8 mouse cellular contexts compared by ENCODE assay signal in the genomic region with DNA sequence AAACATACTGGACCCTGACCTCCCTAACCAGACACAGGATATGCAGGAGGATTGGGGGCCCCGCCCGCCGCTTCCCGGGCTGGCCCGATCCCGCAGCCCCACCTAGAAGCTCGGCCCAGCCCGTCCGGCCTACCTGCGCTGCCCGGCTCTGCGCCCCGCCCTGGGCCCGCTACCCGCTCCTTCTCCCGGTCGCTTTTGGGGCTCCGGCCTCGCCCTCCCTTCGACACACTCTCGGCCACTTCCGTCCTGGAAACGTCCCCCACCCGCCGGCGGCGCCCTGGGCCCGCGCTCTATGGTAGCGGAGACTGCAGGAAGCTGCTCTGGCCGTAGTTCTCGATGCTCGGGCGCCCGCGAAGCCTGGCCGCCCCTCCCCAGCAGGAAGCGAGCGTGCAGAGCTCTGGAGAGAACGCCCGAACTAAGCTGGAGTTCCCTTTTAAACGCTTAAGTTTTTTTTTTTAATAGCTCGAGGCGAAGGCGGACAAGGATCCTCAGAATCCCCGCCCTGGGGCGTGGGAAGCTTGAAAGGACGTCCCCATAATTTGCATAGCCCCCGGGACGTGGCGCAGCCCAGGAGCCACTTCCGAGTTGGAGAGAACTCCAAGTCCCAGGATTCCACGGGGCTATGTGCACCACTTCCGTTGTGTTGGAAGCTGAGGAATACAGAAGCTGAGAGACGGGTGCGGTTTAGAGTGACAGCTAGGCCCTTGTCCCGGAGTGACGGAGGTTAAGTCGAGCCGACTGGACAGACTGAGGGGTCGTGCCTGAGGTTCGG. TPM values are rescaled to one million over a fixed set of nuclear protein-coding genes. Genes with fewer than 3 reads are reported as not detected.
DNase-seq lines count a peak whose midpoint lies in the region; ATAC-seq and TF ChIP-seq lines count a peak whose summit lies in the region.

A gene (plus strand): TSS at position 336 of the 772 bp plus-strand sequence.
A gene (minus strand): TSS at position 695 of the 772 bp plus-strand sequence.

- peak within 1 kb of the TSS; percentile 81 for H3K9ac ChIP-seq in ES-E14 (ENCODE audit: insufficient read depth, low read depth, low read length, poor library complexity, severe bottlenecking)
- H3K9ac ChIP-seq in forebrain, embryonic 15.5 days (replicated peaks) = peak within 1 kb of the TSS; percentile 95

- peaks cover 11% of the 10 kb centered on the region for H3K36me3 ChIP-seq in ES-E14 (ENCODE audit: control insufficient read depth, insufficient read depth, low read length, poor library complexity, severe bottlenecking)
- H3K36me3 ChIP-seq in forebrain, embryonic 15.5 days = peaks cover 26% of the 10 kb centered on the region

- no peaks in the 10 kb centered on the region for H3K27me3 ChIP-seq in forebrain, embryonic 15.5 days

- peak; percentile 99 for DNase-seq in ES-E14 (ENCODE audit: low read depth, low spot score)
- DNase-seq in cerebellum, adult 11-12 months = peak; percentile 92
- DNase-seq in heart, postnatal 25 days (ENCODE audit: low spot score) = peak; percentile 94
- DNase-seq in layer of hippocampus, adult 18-20 months (ENCODE audit: low spot score in 2 of 2) = peak; percentile 95 to 98
- peak; percentile 96 for DNase-seq in lung, adult 2 months
- peak; percentile 88 to 93 for DNase-seq in thymus, adult 18-20 months

- peak within 1 kb of the TSS; percentile 87 for H3K27ac ChIP-seq in ES-E14 (ENCODE audit: insufficient read depth, low read depth, low read length, poor library complexity, severe bottlenecking)
- H3K27ac ChIP-seq in forebrain, embryonic 15.5 days (replicated peaks) = peak within 1 kb of the TSS; percentile 97

- peaks cover 17 to 30% of the 10 kb centered on the region in 2 experiments for H3K4me1 ChIP-seq in ES-E14 (ENCODE audit: control insufficient read depth in 2 of 2, insufficient read depth in 2 of 2, low read length in 2 of 2, poor library complexity in 1 of 2)
- H3K4me1 ChIP-seq in forebrain, embryonic 15.5 days = peaks cover 51% of the 10 kb centered on the region
- peaks cover 30% of the 10 kb centered on the region for H3K4me1 ChIP-seq in lung, adult 2 months (ENCODE audit: control insufficient read depth, insufficient read depth, low read length)

- no peak for TF ChIP-seq CTCF in lung, adult 2 months (IDR thresholded peaks at IDR 0.05; ENCODE audit: insufficient read depth, low read length)

- H3K9me3 ChIP-seq in ES-E14 (ENCODE audit: control insufficient read depth, insufficient read depth, low read depth, low read length) = no peaks in the 10 kb centered on the region
- no peaks in the 10 kb centered on the region for H3K9me3 ChIP-seq in forebrain, embryonic 15.5 days

- intact Hi-C loops in heart, postnatal 25 days (cut with DNase I) = no loop called here

- under 1% methylated on average over 62 of the region's 62 CpGs for WGBS in forebrain, embryonic 15.5 days
- under 1% methylated on average over 62 of the region's 62 CpGs for WGBS in lung, adult 2 months

- peak within 1 kb of the TSS; percentile 73 for H3K4me2 ChIP-seq in forebrain, embryonic 15.5 days (replicated peaks)

- in situ Hi-C loops in ES-E14 (cut with MboI; ENCODE audit: low sequenced_read_pairs in 2 of 2, unreplicated experiment in 2 of 2) = no loop called here

- TF ChIP-seq POLR2A in lung, adult 2 months (IDR thresholded peaks at IDR 0.05; ENCODE audit: borderline replicate concordance, extremely low read depth, low read depth, low read length) = peak; percentile 87; the same call in 1 of the 2 replicates

- ATAC-seq in forebrain, embryonic 15.5 days (replicated peaks) = peak; percentile 97
- peak; percentile 72 for ATAC-seq in neutrophil, adult 5-6 weeks (ENCODE audit: extremely low read depth, insufficient number of reproducible peaks, low FRiP score, poor library complexity, severe bottlenecking)

- peak within 1 kb of the TSS; percentile 72 to 73 for H3K4me3 ChIP-seq in ES-E14 (ENCODE audit: insufficient read depth in 1 of 2, low read depth in 1 of 2, low read length in 2 of 2, poor library complexity in 1 of 2, severe bottlenecking in 1 of 2)
- peak within 1 kb of the TSS; percentile 90 for H3K4me3 ChIP-seq in forebrain, embryonic 15.5 days
- peak within 1 kb of the TSS; percentile 91 for H3K4me3 ChIP-seq in lung, adult 2 months (replicated peaks; ENCODE audit: extremely low read depth, low read depth, low read length)

TF ChIP-seq in ES-E14, 5 proteins besides CTCF, POLR2A, EP300 and RAD21:
- TF ChIP-seq CHD2 (IDR thresholded peaks at IDR 0.05; ENCODE audit: low read depth, low read length) = no peak
- TF ChIP-seq ZNF384 (IDR thresholded peaks at IDR 0.05; ENCODE audit: low read depth, low read length) = peak; percentile 88
- peak; percentile 93 for TF ChIP-seq HCFC1 (IDR thresholded peaks at IDR 0.05; ENCODE audit: borderline replicate concordance, insufficient read depth, low read length)
- TF ChIP-seq ZC3H11A (IDR thresholded peaks at IDR 0.05; ENCODE audit: borderline replicate concordance, low read depth, low read length) = no peak

RNA-seq across cellular contexts. Expression of the first gene that starts in this region (rescaled TPM):
- 51.0 and 55.2 TPM in 2 replicates for total RNA-seq in ES-E14 (2012; rRNA removed)
- polyA plus RNA-seq in forebrain, embryonic 15.5 days (2015; fragmentation: Nextera tagmentation; extraction: Ambion mirVana) = 77.7 and 78.8 TPM in 2 replicates
- 10 to 100 TPM; 45.8 to 48.3 TPM for total RNA-seq in heart, postnatal 25 days (2021)
- total RNA-seq in layer of hippocampus, adult 18-20 months (2021) = 10 to 100 TPM; 67.4 to 74.5 TPM
- polyA plus RNA-seq in lung, adult 2 months (2012; rRNA removed) = 86.4 and 95.1 TPM in 2 replicates
- total RNA-seq in neutrophil, adult 5-6 weeks (2017) = 91.4 and 142 TPM in 2 replicates

RNA-seq across cellular contexts. Expression of the second gene that starts in this region (rescaled TPM):
- 78.1 and 105 TPM in 2 replicates for total RNA-seq in ES-E14 (2012; rRNA removed)
- polyA plus RNA-seq in forebrain, embryonic 15.5 days (2015; fragmentation: Nextera tagmentation; extraction: Ambion mirVana) = 53.2 and 54.2 TPM in 2 replicates
- 100 to 1,000 TPM; 115 to 124 TPM for total RNA-seq in heart, postnatal 25 days (2021)
- 10 to 100 TPM; 35.8 to 42.1 TPM for total RNA-seq in layer of hippocampus, adult 18-20 months (2021)
- polyA plus RNA-seq in lung, adult 2 months (2012; rRNA removed) = 179 and 197 TPM in 2 replicates
- 386 and 458 TPM in 2 replicates for total RNA-seq in neutrophil, adult 5-6 weeks (2017)

Comparison
In these comparisons a context has a peak if more than half of its experiments do, and no peak if none do; other contexts are left out.
1. Peak in every context shown above with its lines: DNase-seq, ATAC-seq, H3K4me3 ChIP-seq and H3K27ac ChIP-seq.